Mouse (Mus musculus) thymus, adult 2 months (tissue): ENCODE measurements around the gene Lgmn.

Experiments
- CTCF ChIP-seq: fragments of 200-500 bp; IDR thresholded peaks from 2 replicates; pipeline ENCODE4 v1.5.1; 2012; ENCODE audit warnings: mild to moderate bottlenecking, control low read depth, low read length, moderate library complexity, borderline replicate concordance; ENCODE audit not compliant: control insufficient read depth, poor library complexity, insufficient read depth; ENCODE audit errors: extremely low read depth
- POLR2A ChIP-seq: fragments of 200-500 bp; IDR thresholded peaks from 2 replicates; pipeline ENCODE4 v1.6.1; 2012; ENCODE audit warnings: mild to moderate bottlenecking, low read length, control low read depth, moderate library complexity; ENCODE audit not compliant: control insufficient read depth, poor library complexity, insufficient read depth; ENCODE audit errors: extremely low read depth

DNA sequence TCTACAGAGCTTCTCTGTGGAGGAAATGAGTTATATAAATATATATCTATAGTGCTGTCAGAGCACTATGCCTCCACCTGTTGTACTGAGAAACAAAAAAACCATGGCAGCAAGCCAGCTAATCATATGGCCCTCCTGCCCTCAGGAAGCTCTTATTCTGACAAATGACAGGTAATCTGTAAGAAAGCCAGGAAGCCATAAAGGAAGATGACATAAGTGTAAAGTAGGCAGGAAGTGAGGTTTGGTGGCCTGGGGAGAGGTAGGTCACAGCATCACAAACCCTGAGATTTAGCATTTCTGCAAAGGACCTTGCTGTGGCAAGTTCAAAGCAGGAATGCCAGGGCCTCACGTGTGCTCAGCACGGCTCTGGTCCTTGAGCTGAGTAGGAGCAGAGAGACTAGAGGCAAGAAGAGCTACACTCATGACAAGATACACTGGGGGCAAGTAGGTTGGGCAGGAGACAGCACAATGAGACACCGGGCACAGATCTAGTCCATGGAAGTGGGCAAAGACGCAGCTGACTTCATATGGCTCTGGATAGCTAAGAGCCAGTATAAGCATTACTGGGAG is 68.6 kb downstream of the Lgmn start:
- TF ChIP-seq CTCF (no peak), POLR2A (no peak)
